Mouse (Mus musculus): Measurements from ENCODE around the gene Prl7d1. TPM values are rescaled to one million over a fixed set of nuclear protein-coding genes. Genes with fewer than 3 reads are reported as not detected.

Prl7d1 gene
- polyA plus RNA-seq (2012; rRNA removed; ENCODE audit: low replicate concordance), result not detected in 2 replicates

DNA sequence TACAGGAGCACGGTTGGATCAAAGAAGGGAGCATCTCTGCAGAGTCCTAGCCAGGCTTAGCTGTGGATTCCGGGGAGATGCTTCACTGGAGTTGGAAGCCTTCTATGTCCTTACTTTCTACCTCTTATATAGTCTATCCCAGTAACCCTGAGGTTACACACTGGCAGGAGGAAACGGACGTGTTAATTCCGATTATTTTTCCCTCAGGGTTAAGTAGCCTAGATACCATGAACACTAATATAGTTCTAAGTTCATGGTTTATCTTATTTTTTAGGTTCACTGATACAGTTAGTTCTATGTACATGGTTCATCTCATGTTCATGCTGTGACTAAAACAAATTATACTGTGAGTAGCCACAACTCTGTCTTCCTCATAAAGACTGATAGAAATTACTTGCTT lies at the start of gene Prl7d1:
Gene Prl7d1 (minus strand): TSS at position 101 of the 400 bp plus-strand sequence.

DNA sequence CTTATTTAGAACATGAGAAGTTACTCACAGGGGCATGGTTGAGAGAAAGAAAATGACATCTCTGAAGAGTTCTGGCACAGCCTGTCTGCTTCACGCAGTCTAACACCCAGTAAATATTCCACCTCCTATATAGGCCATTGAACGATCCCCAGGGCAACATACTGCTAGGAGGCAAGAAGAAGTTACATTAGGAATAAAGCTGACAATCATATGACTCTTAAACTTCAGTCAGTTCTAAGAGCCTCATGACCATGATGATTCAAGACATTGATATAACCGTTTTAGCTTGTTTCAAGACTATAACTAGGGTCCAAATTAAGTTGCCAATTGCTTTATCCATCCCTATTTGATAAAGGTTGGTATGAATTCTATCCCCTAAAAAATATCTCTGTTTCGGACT lies 48.6 kb downstream of the Prl7d1 start, which contains the start of gene Prl7a2:
Gene Prl7a2 (minus strand): TSS at position 101 of the 400 bp plus-strand sequence.

Other genes starting within 250 kb of the Prl7d1 start
- not detected in 2 replicates for gene Prl8a8, start 203.5 kb downstream of the Prl7d1 start, polyA plus RNA-seq (2012; rRNA removed; ENCODE audit: low replicate concordance)
- not detected in 2 replicates for gene Prl8a9, start 152.1 kb downstream of the Prl7d1 start, polyA plus RNA-seq (2012; rRNA removed; ENCODE audit: low replicate concordance)
- gene Prl8a1, start 134.6 kb downstream of the Prl7d1 start, polyA plus RNA-seq (2012; rRNA removed; ENCODE audit: low replicate concordance), result not detected in 2 replicates
- not detected in 2 replicates for gene Prl7b1, start 106.2 kb downstream of the Prl7d1 start, polyA plus RNA-seq (2012; rRNA removed; ENCODE audit: low replicate concordance)
- gene Prl7a1, start 74.2 kb downstream of the Prl7d1 start, polyA plus RNA-seq (2012; rRNA removed; ENCODE audit: low replicate concordance), result not detected in 2 replicates
- not detected in 2 replicates for gene Prl7a2, start 48.7 kb downstream of the Prl7d1 start, polyA plus RNA-seq (2012; rRNA removed; ENCODE audit: low replicate concordance)
- gene Prl7c1, start 64.1 kb upstream of the Prl7d1 start, polyA plus RNA-seq (2012; rRNA removed; ENCODE audit: low replicate concordance), result not detected in 2 replicates
- gene Prl2a1, start 84.9 kb upstream of the Prl7d1 start, polyA plus RNA-seq (2012; rRNA removed; ENCODE audit: low replicate concordance), result not detected in 2 replicates
- gene Prl2c1, start 132.6 kb upstream of the Prl7d1 start, polyA plus RNA-seq (2012; rRNA removed; ENCODE audit: low replicate concordance), result not detected in 2 replicates

Data from mammary gland, adult 2 months (tissue).